Mouse (Mus musculus) right cerebral cortex, adult 2 months (tissue): ENCODE data around the gene Fancf.

ENCODE experiments used
- DNase-seq, 2 experiments: peaks; one replicate each; pipeline ENCODE4 v3.0.0; 2021 to 2022; ENCODE audit warnings: low spot score in 2 of 2

The Fancf gene

DNA sequence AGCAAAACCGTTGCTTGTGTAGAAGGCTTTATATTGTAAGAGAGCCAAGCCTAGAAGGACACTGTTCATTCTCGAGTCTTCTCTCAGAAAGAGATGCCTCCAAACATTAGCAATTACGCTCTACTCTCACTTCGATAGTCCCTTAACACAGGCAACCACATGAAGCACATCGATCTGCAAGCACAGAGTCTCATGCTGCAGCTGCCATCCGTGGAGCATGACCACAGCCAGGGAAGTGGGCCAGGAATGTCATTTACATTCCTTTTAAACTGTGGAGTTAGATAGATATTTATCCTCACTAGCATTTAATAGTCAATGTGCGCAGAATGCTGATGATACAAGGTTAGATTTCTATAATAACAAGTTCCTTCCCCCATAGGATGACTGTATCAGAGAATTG, 21.6 kb downstream of the Fancf start:
- no peak for DNase-seq

DNA sequence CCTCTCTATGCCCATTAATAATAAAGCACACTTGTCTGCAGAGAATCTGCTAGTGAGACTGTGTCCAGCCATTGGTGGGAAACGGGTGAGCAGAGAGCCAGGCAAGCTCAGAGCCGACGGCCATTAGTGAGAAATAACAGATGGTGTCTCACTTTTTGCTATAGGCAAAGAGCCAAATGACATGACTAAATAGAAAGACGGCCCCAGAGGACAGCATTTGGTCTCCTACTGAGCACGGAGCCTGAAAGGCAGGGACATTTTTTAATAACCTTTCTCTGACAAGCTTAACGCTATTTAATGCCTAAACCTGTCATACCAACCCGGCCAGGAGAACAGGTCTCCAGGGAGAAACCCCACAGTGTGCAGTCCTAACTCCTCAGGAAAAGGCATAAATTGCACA, 30.1 kb downstream of the Fancf start:
- no peak for DNase-seq

DNA sequence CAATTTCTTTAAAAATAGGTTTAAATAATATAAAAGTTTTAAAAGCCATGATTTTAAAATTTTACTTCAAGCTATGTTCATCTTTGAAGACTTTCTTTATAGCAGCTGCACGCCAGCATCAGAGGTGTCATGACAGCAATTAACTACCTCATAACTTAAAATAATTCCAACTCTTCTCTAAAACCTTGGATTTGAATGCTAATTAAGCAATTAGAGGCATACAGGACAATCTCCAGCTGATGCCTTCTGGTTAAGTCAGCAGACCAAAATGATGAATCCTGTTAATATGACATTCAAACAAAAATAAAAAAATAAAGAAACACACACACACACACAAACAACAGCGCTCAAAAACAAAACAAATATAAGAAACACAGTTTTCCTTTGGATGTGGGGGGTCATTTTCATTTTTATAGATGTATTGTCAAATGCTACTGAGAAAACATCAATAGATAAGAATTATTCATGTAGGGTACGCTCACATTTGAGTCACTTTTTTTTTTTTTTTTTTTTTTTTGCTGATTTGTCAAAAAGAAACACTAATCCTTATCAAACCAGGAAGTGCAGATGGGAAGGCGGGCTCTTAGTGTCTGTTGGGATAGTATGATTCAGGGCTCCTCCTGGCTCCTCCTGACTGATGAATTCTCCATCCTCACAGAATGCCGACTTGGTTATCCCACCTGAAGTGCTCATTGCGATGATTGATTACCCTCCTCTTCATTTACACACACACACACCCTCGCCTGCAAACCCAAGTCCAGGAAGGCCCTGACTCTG, 38.3 kb downstream of the Fancf start:
- no peak for DNase-seq

DNA sequence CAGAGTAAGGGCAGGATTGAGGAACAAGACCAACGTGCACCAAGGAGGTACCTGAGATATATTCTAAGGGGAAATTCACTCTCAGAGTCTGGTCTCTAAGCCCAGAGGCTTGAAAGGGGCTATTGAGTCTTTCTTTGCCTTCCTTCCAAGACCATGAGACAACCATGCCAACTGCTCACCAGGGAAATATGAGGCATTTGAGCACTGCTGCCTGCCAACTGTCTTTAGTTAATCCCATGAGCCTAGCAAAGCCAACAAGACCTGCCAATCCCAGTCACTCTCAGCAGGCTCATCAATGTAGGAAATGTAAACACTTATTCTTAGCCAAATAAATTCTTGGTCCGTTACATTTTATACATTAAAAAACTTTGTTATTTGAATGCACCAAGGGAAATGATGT, 40.6 kb downstream of the Fancf start:
- DNase-seq = no peak

DNA sequence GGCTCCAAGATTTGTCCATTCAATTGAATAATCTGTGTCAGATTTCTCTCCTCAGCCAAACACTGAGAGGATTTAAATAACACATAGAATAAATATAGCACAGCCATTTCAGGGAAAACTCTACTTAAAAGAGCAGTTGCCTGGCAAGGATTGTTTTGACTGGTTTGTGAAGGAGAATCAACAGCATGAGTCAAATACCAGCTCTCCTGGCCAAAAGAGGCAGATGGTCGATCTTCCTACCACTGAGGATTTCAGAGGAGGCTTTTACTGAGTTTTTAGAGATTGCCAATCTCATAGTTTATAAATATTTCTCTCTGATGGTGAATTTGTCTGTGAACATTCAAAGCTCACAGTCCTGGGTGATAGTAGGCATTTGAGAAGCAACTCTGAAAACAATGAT, 42.2 kb downstream of the Fancf start:
- peak; percentile 60 to 65 for DNase-seq

DNA sequence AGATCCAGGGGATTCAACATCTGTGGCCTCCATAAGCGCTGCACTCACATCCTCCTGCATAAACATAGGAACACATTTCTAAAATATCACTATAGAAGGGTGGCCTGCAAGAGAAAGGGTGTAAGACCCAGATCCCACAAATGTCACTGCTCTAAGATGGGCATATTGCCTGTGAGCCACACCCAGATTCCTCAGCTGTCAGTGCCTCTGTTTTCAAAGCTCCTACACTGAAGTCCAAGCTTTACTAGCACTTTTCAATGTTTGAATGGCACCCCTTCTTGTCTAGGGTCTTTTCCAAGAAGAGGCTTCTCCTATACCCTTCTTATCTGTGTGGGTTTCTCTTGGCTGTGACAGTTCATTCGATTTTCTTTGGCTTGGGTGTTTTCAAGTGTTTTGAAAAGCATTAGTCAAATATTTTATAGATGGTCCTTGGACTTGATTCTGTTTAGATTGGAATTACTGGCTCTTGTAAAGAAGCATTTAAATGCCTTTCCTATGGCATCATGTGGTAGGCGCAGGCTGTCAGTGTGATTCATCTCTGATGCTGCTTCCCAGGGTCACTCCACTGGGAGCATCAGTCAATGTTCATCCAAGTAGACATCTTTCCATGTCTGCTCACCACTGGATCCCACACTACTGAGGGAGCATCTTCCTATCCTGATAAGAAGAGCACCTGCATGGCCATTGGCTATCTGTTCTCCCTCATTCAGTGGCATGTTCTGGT, 43.7 kb downstream of the Fancf start:
- DNase-seq = no peak

DNA sequence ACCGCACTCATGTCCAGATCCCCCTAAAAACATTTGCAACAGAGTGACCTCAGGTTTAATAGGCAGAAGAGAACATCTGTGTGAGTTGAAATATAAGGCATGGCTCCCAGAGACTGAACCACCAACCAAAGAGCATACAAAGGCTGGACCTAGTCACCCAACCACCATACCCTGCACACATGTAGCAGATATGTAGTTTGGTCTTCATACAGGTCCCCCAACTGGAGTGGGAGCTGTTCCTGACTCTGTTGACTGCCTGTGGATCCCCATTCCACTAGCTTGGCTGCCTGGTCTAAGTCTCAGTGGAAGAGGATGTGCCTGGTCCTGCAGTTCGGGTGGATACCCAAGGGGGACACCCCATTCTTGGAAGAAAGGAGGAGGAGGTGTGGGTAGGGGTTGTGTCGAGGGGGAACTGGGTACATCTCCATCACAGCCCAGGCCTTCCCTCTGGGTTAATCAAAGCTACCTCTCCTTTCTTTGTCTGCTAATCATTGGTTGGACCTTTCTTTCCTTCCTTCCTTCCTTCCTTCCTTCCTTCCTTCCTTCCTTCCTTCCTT, 45.7 kb downstream of the Fancf start:
- no peak for DNase-seq

DNA sequence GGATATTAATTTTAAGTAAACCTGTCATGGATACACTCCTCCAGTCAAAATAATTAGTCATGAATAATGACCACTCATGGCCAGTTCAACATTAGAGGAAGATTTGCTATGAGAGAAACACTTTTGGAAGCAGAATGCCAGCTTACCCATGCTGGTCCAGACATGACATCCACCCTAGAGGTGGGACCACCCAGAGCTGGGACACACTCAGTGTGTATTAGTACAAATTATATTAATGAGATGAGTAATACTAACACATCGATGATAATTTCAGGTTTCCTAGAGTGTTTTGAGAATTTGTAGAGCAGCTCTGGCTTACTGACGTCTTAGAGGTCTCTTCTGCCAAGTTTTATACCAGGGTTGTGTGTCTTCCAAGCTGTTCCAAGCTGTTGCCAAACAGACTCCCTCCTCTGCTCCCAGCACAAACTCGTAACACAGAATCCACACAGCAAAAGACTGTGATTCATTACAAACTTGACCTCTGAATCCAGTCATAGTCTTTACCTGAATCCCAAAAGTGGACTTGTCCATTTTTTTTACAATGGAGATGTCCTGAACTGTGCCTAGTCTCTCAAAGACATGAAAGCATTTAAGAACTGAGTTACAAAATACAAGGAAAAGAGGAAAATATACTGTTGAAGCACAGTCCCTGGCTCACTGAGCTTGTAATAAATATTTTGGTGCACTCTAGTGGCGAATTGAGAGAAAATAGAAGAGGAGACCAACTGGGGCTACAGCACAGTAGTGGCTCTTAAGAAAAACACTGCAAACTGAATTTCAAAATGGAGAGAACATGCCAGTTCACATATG, 46.4 kb downstream of the Fancf start:
- peak in 1 of 2 experiments; percentile 11 for DNase-seq
